Mouse (Mus musculus) embryonic facial prominence, embryonic 15.5 days (tissue): ENCODE measurements at regions not wholly inside any gene's neighbourhood (a gene's known extent, or its start where the extent isn't known, plus 50 kb on each side); places are given as distances from the start of the nearest gene placed in this dataset.

Experiments used
- ATAC-seq: fragments of 200-750 bp; cut with Nextera tagmentation; 2 replicates; pipeline ENCODE4 v1.8.0; 2017; ENCODE audit warnings: low read depth, moderate TSS enrichment; ENCODE audit not compliant: insufficient number of reproducible peaks, low FRiP score, low TSS enrichment
- H3K27ac ChIP-seq: fragments of 300-500 bp; sonication (generic); replicated peaks from 2 replicates; pipeline ENCODE4 v1.5.1; 2015; ENCODE audit warnings: mild to moderate bottlenecking, inconsistent platforms
- H3K27me3 ChIP-seq: fragments of 300-500 bp; sonication (generic); 2 replicates; pipeline ENCODE4 v1.6.1; 2015; ENCODE audit warnings: inconsistent platforms
- H3K36me3 ChIP-seq: fragments of 300-500 bp; sonication (generic); 2 replicates; pipeline ENCODE4 v1.6.1; 2015; ENCODE audit warnings: mild to moderate bottlenecking, inconsistent platforms
- H3K4me1 ChIP-seq: fragments of 300-500 bp; sonication (generic); 2 replicates; pipeline ENCODE4 v1.6.1; 2015; ENCODE audit warnings: inconsistent platforms
- H3K4me2 ChIP-seq: fragments of 300-500 bp; sonication (generic); replicated peaks from 2 replicates; pipeline ENCODE4 v1.6.1; 2015; ENCODE audit warnings: mild to moderate bottlenecking, inconsistent platforms
- H3K4me3 ChIP-seq: fragments of 300-500 bp; sonication (generic); replicated peaks from 2 replicates; pipeline ENCODE4 v1.5.1; 2015; ENCODE audit warnings: mild to moderate bottlenecking, inconsistent platforms
- H3K9ac ChIP-seq: fragments of 300-500 bp; sonication (generic); 2 replicates; pipeline ENCODE4 v1.6.1; 2015; ENCODE audit warnings: inconsistent platforms
- H3K9me3 ChIP-seq: fragments of 300-500 bp; sonication (generic); replicated peaks from 2 replicates; pipeline ENCODE4 v1.6.1; 2016; ENCODE audit warnings: inconsistent platforms
- WGBS: fragments of 180-500 bp; shearing (Covaris S2); methylation state at CpG from one replicate; pipeline ENCODE4 v1.1.7; 2015; 5-methylcytosine and 5-hydroxymethylcytosine counted together

GRCm38 (mm10) chr10:12092521-12092920 is 749.3 kb downstream of the Epm2a start:
- 46% methylated on average over 1 of the region's 1 CpGs for WGBS

GRCm38 (mm10) chr10:12096678-12097077 is 753.5 kb downstream of the Epm2a start:
- H3K9ac ChIP-seq: no peak overlapping the region
- 81% methylated on average over 3 of the region's 3 CpGs for WGBS
- no peaks in the 10 kb centered on the region for H3K4me1 ChIP-seq
- H3K27me3 ChIP-seq: no peaks in the 10 kb centered on the region
- no peak for ATAC-seq
- H3K9me3 ChIP-seq: no peaks in the 10 kb centered on the region
- H3K4me2 ChIP-seq: no peak overlapping the region
- H3K27ac ChIP-seq: no peak overlapping the region
- H3K4me3 ChIP-seq: no peak overlapping the region
- no peaks in the 10 kb centered on the region for H3K36me3 ChIP-seq

More at GRCm38 (mm10) chr10:12092521-12092920, 749.3 kb downstream of the Epm2a start:
- no peak overlapping the region for H3K4me2 ChIP-seq
- H3K9ac ChIP-seq: no peak overlapping the region
- ATAC-seq: no peak
- no peak overlapping the region for H3K4me3 ChIP-seq
- no peak overlapping the region for H3K27ac ChIP-seq
- no peaks in the 10 kb centered on the region for H3K4me1 ChIP-seq
- no peaks in the 10 kb centered on the region for H3K36me3 ChIP-seq
- no peaks in the 10 kb centered on the region for H3K9me3 ChIP-seq
- no peaks in the 10 kb centered on the region for H3K27me3 ChIP-seq

GRCm38 (mm10) chr10:12107001-12107418 is 762.2 kb downstream of the Utrn start:
- Histone ChIP-seq H3K4me1 (no peaks in the 10 kb centered on the region), H3K9me3 (no peaks in the 10 kb centered on the region), H3K4me2 (no peak overlapping the region), H3K27me3 (no peaks in the 10 kb centered on the region), H3K4me3 (no peak overlapping the region), H3K9ac (no peak overlapping the region), H3K27ac (no peak overlapping the region), H3K36me3 (no peaks in the 10 kb centered on the region)
- ATAC-seq: no peak

- no peak overlapping the region for H3K9ac ChIP-seq
- no peaks in the 10 kb centered on the region for H3K27me3 ChIP-seq
- WGBS: 81% methylated on average over 1 of the region's 1 CpGs
- H3K36me3 ChIP-seq: no peaks in the 10 kb centered on the region
- ATAC-seq: no peak
- no peak overlapping the region for H3K4me2 ChIP-seq
- no peak overlapping the region for H3K27ac ChIP-seq
- H3K4me1 ChIP-seq: no peaks in the 10 kb centered on the region
- H3K9me3 ChIP-seq: no peaks in the 10 kb centered on the region
- H3K4me3 ChIP-seq: no peak overlapping the region
Measured at GRCm38 (mm10) chr10:12111720-12112119, 757.4 kb downstream of the Utrn start.

- Histone ChIP-seq H3K4me1 (no peaks in the 10 kb centered on the region), H3K27me3 (no peaks in the 10 kb centered on the region), H3K4me2 (no peak overlapping the region), H3K36me3 (no peaks in the 10 kb centered on the region), H3K9me3 (no peaks in the 10 kb centered on the region), H3K4me3 (no peak overlapping the region), H3K27ac (no peak overlapping the region), H3K9ac (no peak overlapping the region)
- ATAC-seq: no peak
- WGBS: 78% methylated on average over 3 of the region's 3 CpGs
Measured at GRCm38 (mm10) chr10:12115767-12116166, 753.4 kb downstream of the Utrn start.

- H3K4me3 ChIP-seq: no peak overlapping the region
- H3K9ac ChIP-seq: no peak overlapping the region
- no peaks in the 10 kb centered on the region for H3K9me3 ChIP-seq
- H3K27ac ChIP-seq: no peak overlapping the region
- no peaks in the 10 kb centered on the region for H3K27me3 ChIP-seq
- H3K36me3 ChIP-seq: no peaks in the 10 kb centered on the region
- no peaks in the 10 kb centered on the region for H3K4me1 ChIP-seq
- WGBS: 44% methylated on average over 6 of the region's 6 CpGs
- ATAC-seq: no peak
- H3K4me2 ChIP-seq: no peak overlapping the region
Measured at GRCm38 (mm10) chr10:12116662-12117303, 752.4 kb downstream of the Utrn start.

- WGBS: 20% methylated on average over 2 of the region's 2 CpGs
- no peak overlapping the region for H3K27ac ChIP-seq
- H3K36me3 ChIP-seq: no peaks in the 10 kb centered on the region
- no peak overlapping the region for H3K4me2 ChIP-seq
- no peaks in the 10 kb centered on the region for H3K4me1 ChIP-seq
- no peaks in the 10 kb centered on the region for H3K27me3 ChIP-seq
- no peak overlapping the region for H3K9ac ChIP-seq
- H3K9me3 ChIP-seq: no peaks in the 10 kb centered on the region
- ATAC-seq: no peak
- H3K4me3 ChIP-seq: no peak overlapping the region
Measured at GRCm38 (mm10) chr10:12124272-12124671, 744.9 kb downstream of the Utrn start.

- Histone ChIP-seq H3K4me3 (no peak overlapping the region), H3K36me3 (no peaks in the 10 kb centered on the region), H3K4me2 (no peak overlapping the region), H3K27ac (no peak overlapping the region), H3K9me3 (no peaks in the 10 kb centered on the region), H3K27me3 (no peaks in the 10 kb centered on the region), H3K9ac (no peak overlapping the region), H3K4me1 (no peaks in the 10 kb centered on the region)
- 57% methylated on average over 3 of the region's 3 CpGs for WGBS
- ATAC-seq: no peak
Measured at GRCm38 (mm10) chr10:12129486-12129885, 739.7 kb downstream of the Utrn start.

- no peaks in the 10 kb centered on the region for H3K9me3 ChIP-seq
- no peak for ATAC-seq
- WGBS: 66% methylated on average over 1 of the region's 1 CpGs
Measured at GRCm38 (mm10) chr10:12144691-12145090, 724.5 kb downstream of the Utrn start.

GRCm38 (mm10) chr10:12146942-12147537 is 722.1 kb downstream of the Utrn start:
- Histone ChIP-seq H3K27ac (no peak overlapping the region), H3K9ac (no peak overlapping the region), H3K4me3 (no peak overlapping the region), H3K27me3 (no peaks in the 10 kb centered on the region), H3K9me3 (no peaks in the 10 kb centered on the region), H3K4me1 (no peaks in the 10 kb centered on the region), H3K36me3 (no peaks in the 10 kb centered on the region), H3K4me2 (no peak overlapping the region)
- no peak for ATAC-seq
- 91% methylated on average over 9 of the region's 9 CpGs for WGBS

More at GRCm38 (mm10) chr10:12144691-12145090, 724.5 kb downstream of the Utrn start:
- Histone ChIP-seq H3K4me3 (no peak overlapping the region), H3K27me3 (no peaks in the 10 kb centered on the region), H3K4me2 (no peak overlapping the region), H3K9ac (no peak overlapping the region), H3K36me3 (no peaks in the 10 kb centered on the region), H3K4me1 (no peaks in the 10 kb centered on the region), H3K27ac (no peak overlapping the region)

GRCm38 (mm10) chr10:12170243-12170642 is 698.9 kb downstream of the Utrn start:
- ATAC-seq: no peak
- Histone ChIP-seq H3K27ac (no peak overlapping the region), H3K9ac (no peak overlapping the region), H3K36me3 (no peaks in the 10 kb centered on the region), H3K4me3 (no peak overlapping the region), H3K9me3 (no peaks in the 10 kb centered on the region), H3K4me1 (no peaks in the 10 kb centered on the region), H3K4me2 (no peak overlapping the region), H3K27me3 (no peaks in the 10 kb centered on the region)
- WGBS: 66% methylated on average over 3 of the region's 3 CpGs
